Mouse (Mus musculus) ES-E14 (cell line): ENCODE measurements around the gene AC124502.3.

Experiments
- HCFC1 ChIP-seq: IDR thresholded peaks from 2 replicates; pipeline ENCODE4 v1.6.1; 2012; ENCODE audit warnings: low read length, inconsistent platforms, borderline replicate concordance; ENCODE audit not compliant: insufficient read depth
- MAFK ChIP-seq: IDR thresholded peaks from 2 replicates; pipeline ENCODE4 v1.6.1; 2014; ENCODE audit warnings: mild to moderate bottlenecking, low read depth, low read length, inconsistent platforms; ENCODE audit not compliant: insufficient read depth
- ZNF384 ChIP-seq: IDR thresholded peaks from 2 replicates; pipeline ENCODE4 v1.6.1; 2012; ENCODE audit warnings: low read depth, low read length, inconsistent platforms

DNA sequence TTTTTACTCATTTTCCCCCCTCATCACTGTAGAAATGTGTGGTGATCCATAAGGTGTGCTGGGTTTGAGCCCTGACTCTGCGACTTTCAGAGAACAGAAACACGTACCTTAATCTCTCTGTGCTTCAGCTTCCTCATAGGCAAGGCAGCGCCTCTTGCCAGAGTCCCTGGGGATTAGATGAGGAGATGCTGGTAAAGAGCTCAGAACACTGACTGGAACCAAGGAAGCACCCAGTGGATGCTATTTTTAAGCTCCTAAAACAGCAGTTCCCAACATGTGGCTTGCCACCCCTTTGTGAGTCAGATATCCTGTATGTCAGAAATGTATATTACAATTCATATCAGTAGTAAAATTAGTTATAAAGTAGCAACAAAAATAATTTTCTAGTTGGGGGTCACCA is 20.5 kb upstream of the AC124502.3 start:
- TF ChIP-seq ZNF384 (no peak), MAFK (no peak), HCFC1 (no peak)
